Mouse (Mus musculus) hindbrain, embryonic 13.5 days (tissue): ENCODE data around the gene Mapk3. TPM values are rescaled to one million over a fixed set of nuclear protein-coding genes. Genes with fewer than 3 reads are reported as not detected.

Experiments
- ATAC-seq: fragments of 200-750 bp; cut with Nextera tagmentation; 2 replicates; pipeline ENCODE4 v1.8.0; 2017; ENCODE audit warnings: moderate TSS enrichment; ENCODE audit not compliant: low FRiP score
- H3K27ac ChIP-seq: fragments of 300-500 bp; sonication (generic); 2 replicates; pipeline ENCODE4 v1.5.1; 2015; ENCODE audit warnings: inconsistent platforms, mild to moderate bottlenecking, moderate library complexity
- H3K27me3 ChIP-seq: fragments of 300-500 bp; sonication (generic); 2 replicates; pipeline ENCODE4 v1.6.1; 2015; ENCODE audit warnings: mild to moderate bottlenecking, inconsistent platforms
- H3K36me3 ChIP-seq: fragments of 300-500 bp; sonication (generic); 2 replicates; pipeline ENCODE4 v1.6.1; 2015; ENCODE audit warnings: mild to moderate bottlenecking, inconsistent platforms
- H3K4me1 ChIP-seq: fragments of 300-500 bp; sonication (generic); replicated peaks from 2 replicates; pipeline ENCODE4 v1.6.1; 2015; ENCODE audit warnings: inconsistent platforms
- H3K4me2 ChIP-seq: fragments of 300-500 bp; sonication (generic); 2 replicates; pipeline ENCODE4 v1.6.1; 2015; ENCODE audit warnings: inconsistent platforms, mild to moderate bottlenecking, moderate library complexity
- H3K4me3 ChIP-seq: fragments of 300-500 bp; sonication (generic); 2 replicates; pipeline ENCODE4 v1.5.1; 2015; ENCODE audit warnings: mild to moderate bottlenecking, inconsistent platforms
- H3K9ac ChIP-seq: fragments of 300-500 bp; sonication (generic); 2 replicates; pipeline ENCODE4 v1.6.1; 2015; ENCODE audit warnings: mild to moderate bottlenecking, inconsistent platforms
- H3K9me3 ChIP-seq: fragments of 300-500 bp; sonication (generic); 2 replicates; pipeline ENCODE4 v1.6.1; 2016; ENCODE audit warnings: inconsistent platforms
- WGBS: fragments of 180-500 bp; shearing (Covaris S2); methylation state at CpG from one replicate; pipeline ENCODE4 v1.1.7; 2015; 5-methylcytosine and 5-hydroxymethylcytosine counted together
- polyA plus RNA-seq: library from polyadenylated mRNA; unstranded; fragments of >200 nt; fragmentation: Nextera tagmentation; extraction: Ambion mirVana; gene quantifications from 2 replicates; pipeline ENCODE4 v1.2.1, GENCODE M21; 2015

The Mapk3 gene
- polyA plus RNA-seq, 1 experiment from 2014 or later: 94.2 TPM

DNA sequence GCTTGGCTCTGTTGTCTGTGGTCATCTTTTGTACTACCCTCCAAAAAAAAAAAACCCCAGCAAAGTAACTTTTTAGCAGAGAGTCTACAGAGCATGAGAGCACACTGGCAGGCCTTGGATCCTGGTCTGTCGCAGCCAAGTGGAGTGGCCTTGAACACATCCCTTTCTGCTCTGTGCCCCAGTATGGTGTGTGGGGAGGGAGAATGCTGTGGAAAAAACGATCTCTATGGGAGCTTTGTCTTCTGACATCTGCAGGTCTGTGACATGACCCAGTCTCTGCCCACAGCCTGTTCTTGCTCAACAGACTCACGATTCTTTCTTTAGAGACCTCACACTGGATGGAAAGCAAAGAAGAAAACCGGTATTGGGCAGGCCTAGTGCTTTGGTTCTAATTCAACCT lies 1.6 kb downstream of the Mapk3 start:
- Histone ChIP-seq H3K4me3 (peak overlapping the region; percentile 77), H3K4me1 (peaks cover 40% of the 10 kb centered on the region), H3K9me3 (no peaks in the 10 kb centered on the region), H3K36me3 (peaks cover 33% of the 10 kb centered on the region), H3K9ac (peak overlapping the region; percentile 91), H3K27ac (peak overlapping the region; percentile 92), H3K4me2 (peak overlapping the region; percentile 93), H3K27me3 (no peaks in the 10 kb centered on the region)
- ATAC-seq: no peak
- WGBS: 67% methylated on average over 4 of the region's 4 CpGs

GRCm38 (mm10) chr7:126761529-126762067 lies 2.2 kb downstream of the Mapk3 start:
- Histone ChIP-seq H3K4me2 (peak overlapping the region; percentile 93), H3K27ac (peak overlapping the region; percentile 52), H3K27me3 (no peaks in the 10 kb centered on the region), H3K4me3 (peak overlapping the region; percentile 77; the same call in 1 of the 2 replicates), H3K9ac (no peak overlapping the region), H3K36me3 (peaks cover 40% of the 10 kb centered on the region), H3K9me3 (no peaks in the 10 kb centered on the region), H3K4me1 (peaks cover 40% of the 10 kb centered on the region)
- no peak for ATAC-seq
- WGBS: 81% methylated on average over 6 of the region's 6 CpGs

- peaks cover 40% of the 10 kb centered on the region for H3K4me1 ChIP-seq
- 0 out of 2 replicates have a peak overlapping the region, but pooled peaks have one; percentile 8 for H3K4me3 ChIP-seq
- peak overlapping the region; percentile 52 for H3K27ac ChIP-seq
- WGBS: 71% methylated on average over 17 of the region's 17 CpGs
- no peak for ATAC-seq
- H3K9ac ChIP-seq: peak overlapping the region; percentile 58; the same call in 1 of the 2 replicates
- no peaks in the 10 kb centered on the region for H3K9me3 ChIP-seq
- no peaks in the 10 kb centered on the region for H3K27me3 ChIP-seq
- H3K36me3 ChIP-seq: peaks cover 49% of the 10 kb centered on the region
- peak overlapping the region; percentile 32 for H3K4me2 ChIP-seq
Measured at GRCm38 (mm10) chr7:126762471-126763008, 3.1 kb downstream of the Mapk3 start.

GRCm38 (mm10) chr7:126765540-126765939 lies 6.1 kb downstream of the Mapk3 start:
- Histone ChIP-seq H3K27ac (no peak overlapping the region), H3K4me3 (no peak overlapping the region), H3K9ac (no peak overlapping the region), H3K27me3 (no peaks in the 10 kb centered on the region), H3K4me1 (peaks cover 34% of the 10 kb centered on the region), H3K4me2 (no peak overlapping the region), H3K36me3 (peaks cover 79% of the 10 kb centered on the region), H3K9me3 (no peaks in the 10 kb centered on the region)
- ATAC-seq: no peak
- 92% methylated on average over 9 of the region's 9 CpGs for WGBS

DNA sequence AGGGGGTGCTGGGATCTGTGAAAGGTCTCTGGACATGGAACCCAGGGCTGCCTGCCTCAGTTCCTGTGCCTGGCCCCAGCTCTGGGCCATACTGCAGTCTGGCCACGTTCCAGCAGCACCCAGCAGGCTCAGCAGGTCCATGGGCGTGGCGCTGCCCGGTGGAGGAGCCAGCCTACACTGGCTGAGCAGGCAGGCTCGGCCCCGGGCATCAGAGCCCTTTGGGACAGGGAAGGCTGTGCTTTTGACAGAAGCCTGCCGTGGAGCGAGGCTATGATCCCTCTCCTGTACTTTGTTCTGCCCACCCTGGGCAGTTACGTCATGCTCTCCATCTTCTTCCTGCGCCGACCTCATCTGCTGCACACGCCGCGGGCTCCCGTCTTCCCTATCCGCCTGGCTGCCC lies 6.8 kb downstream of the Mapk3 start, which contains the start of gene Gdpd3:
Gene Gdpd3 (plus strand): TSS at position 134 of the 400 bp plus-strand sequence.
- peaks cover 27% of the 10 kb centered on the region for H3K4me1 ChIP-seq
- H3K4me2 ChIP-seq: no peak within 1 kb of the TSS
- 89% methylated on average over 16 of the region's 16 CpGs for WGBS
- H3K9ac ChIP-seq: no peak within 1 kb of the TSS
- no peak for ATAC-seq
- no peaks in the 10 kb centered on the region for H3K9me3 ChIP-seq
- H3K4me3 ChIP-seq: no peak within 1 kb of the TSS
- H3K27me3 ChIP-seq: no peaks in the 10 kb centered on the region
- no peak within 1 kb of the TSS for H3K27ac ChIP-seq
- peaks cover 85% of the 10 kb centered on the region for H3K36me3 ChIP-seq

DNA sequence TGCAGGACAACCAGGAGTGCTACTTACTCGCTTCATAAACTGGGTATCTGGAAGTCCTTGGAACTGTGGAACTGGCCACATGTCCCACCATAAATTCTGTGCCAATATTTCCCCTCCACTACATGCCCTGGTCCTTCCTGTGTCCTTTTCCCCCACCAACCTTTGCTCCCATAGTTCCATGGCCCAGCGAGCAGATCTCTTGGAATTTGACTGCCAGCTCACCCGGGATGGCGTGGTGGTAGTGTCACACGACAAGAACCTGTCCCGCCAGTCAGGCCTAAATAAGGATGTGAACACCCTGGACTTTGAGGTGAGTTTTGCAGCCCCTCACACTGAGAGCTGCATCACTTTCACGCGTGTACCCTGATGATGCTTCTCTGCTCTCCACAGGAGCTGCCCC lies 7.6 kb downstream of the Mapk3 start:
- Histone ChIP-seq H3K4me1 (peaks cover 19% of the 10 kb centered on the region), H3K9ac (no peak overlapping the region), H3K4me3 (no peak overlapping the region), H3K4me2 (no peak overlapping the region), H3K36me3 (peaks cover 88% of the 10 kb centered on the region), H3K9me3 (no peaks in the 10 kb centered on the region), H3K27me3 (no peaks in the 10 kb centered on the region), H3K27ac (no peak overlapping the region)
- no peak for ATAC-seq
- 94% methylated on average over 8 of the region's 8 CpGs for WGBS

DNA sequence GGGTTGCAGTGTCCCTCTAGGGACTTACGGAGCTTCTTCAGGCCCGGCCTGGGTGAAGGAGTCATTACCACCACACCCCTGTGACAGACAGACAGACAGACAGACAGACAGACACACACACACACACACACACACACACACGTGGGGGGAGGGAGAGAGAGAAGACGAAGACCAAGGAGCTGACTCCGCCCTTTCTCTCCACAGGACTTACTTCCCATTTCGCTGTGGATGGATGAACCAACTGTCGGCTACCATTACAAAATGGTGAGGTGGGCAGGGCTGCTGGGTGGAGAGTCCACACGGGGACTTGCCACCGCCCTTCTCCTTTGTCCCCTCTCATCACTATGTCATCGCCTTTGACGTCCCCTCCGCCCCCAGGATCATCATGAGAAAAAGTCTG lies 11.4 kb downstream of the Mapk3 start:
- Histone ChIP-seq H3K27me3 (no peaks in the 10 kb centered on the region), H3K4me2 (no peak overlapping the region), H3K4me3 (no peak overlapping the region), H3K36me3 (peaks cover 65% of the 10 kb centered on the region), H3K9me3 (no peaks in the 10 kb centered on the region), H3K27ac (no peak overlapping the region), H3K4me1 (peaks cover 4% of the 10 kb centered on the region), H3K9ac (no peak overlapping the region)
- no peak for ATAC-seq
- 86% methylated on average over 12 of the region's 12 CpGs for WGBS

- H3K36me3 ChIP-seq: peaks cover 39% of the 10 kb centered on the region
- H3K9ac ChIP-seq: no peak overlapping the region
- 82% methylated on average over 2 of the region's 2 CpGs for WGBS
- no peak overlapping the region for H3K4me2 ChIP-seq
- H3K27me3 ChIP-seq: no peaks in the 10 kb centered on the region
- H3K4me3 ChIP-seq: no peak overlapping the region
- peaks cover 27% of the 10 kb centered on the region for H3K4me1 ChIP-seq
- no peak for ATAC-seq
- H3K27ac ChIP-seq: no peak overlapping the region
- H3K9me3 ChIP-seq: no peaks in the 10 kb centered on the region
Measured at GRCm38 (mm10) chr7:126773351-126773750, 13.9 kb downstream of the Mapk3 start.

- peaks cover 36% of the 10 kb centered on the region for H3K36me3 ChIP-seq
- no peaks in the 10 kb centered on the region for H3K9me3 ChIP-seq
- H3K4me2 ChIP-seq: no peak overlapping the region
- H3K27me3 ChIP-seq: no peaks in the 10 kb centered on the region
- no peak overlapping the region for H3K27ac ChIP-seq
- no peak for ATAC-seq
- 85% methylated on average over 2 of the region's 2 CpGs for WGBS
- H3K4me3 ChIP-seq: no peak overlapping the region
- no peak overlapping the region for H3K9ac ChIP-seq
- peaks cover 36% of the 10 kb centered on the region for H3K4me1 ChIP-seq
Measured at GRCm38 (mm10) chr7:126774463-126774862, 15.1 kb downstream of the Mapk3 start.

GRCm38 (mm10) chr7:126775185-126775977 lies 16.0 kb downstream of the Mapk3 start:
- Histone ChIP-seq H3K4me3 (no peak overlapping the region), H3K27me3 (no peaks in the 10 kb centered on the region), H3K4me1 (peaks cover 45% of the 10 kb centered on the region), H3K9me3 (no peaks in the 10 kb centered on the region), H3K4me2 (peak overlapping the region; percentile 91; the same call in 1 of the 2 replicates), H3K9ac (peak overlapping the region; percentile 98; the same call in 1 of the 2 replicates), H3K27ac (no peak overlapping the region), H3K36me3 (peaks cover 27% of the 10 kb centered on the region)
- ATAC-seq: no peak
- 89% methylated on average over 10 of the region's 10 CpGs for WGBS

DNA sequence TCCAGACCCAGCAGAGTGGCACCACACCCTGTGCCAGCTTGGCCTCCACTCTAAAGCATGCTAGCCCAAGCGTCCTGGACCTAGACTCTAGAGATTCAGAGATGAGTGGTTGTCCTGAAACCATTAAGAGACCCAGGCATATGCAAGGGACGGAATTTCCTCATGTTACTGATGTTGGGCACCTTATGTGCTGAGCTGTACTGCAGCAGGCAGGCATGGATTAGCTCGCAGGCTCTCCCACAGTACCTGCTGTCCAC lies 16.5 kb downstream of the Mapk3 start:
- H3K4me3 ChIP-seq: peak overlapping the region; percentile 82; the same call in 1 of the 2 replicates
- no peaks in the 10 kb centered on the region for H3K27me3 ChIP-seq
- H3K27ac ChIP-seq: peak overlapping the region; percentile 95
- peaks cover 49% of the 10 kb centered on the region for H3K4me1 ChIP-seq
- H3K36me3 ChIP-seq: peaks cover 23% of the 10 kb centered on the region
- H3K9ac ChIP-seq: peak overlapping the region; percentile 98; the same call in 1 of the 2 replicates
- no peaks in the 10 kb centered on the region for H3K9me3 ChIP-seq
- ATAC-seq: no peak
- 74% methylated on average over 3 of the region's 3 CpGs for WGBS
- H3K4me2 ChIP-seq: peak overlapping the region; percentile 91

GRCm38 (mm10) chr7:126776598-126777057 lies 17.2 kb downstream of the Mapk3 start, which contains the start of gene Ypel3:
Gene Ypel3, plus strand, starts transcription at chr7:126776955.
- H3K9me3 ChIP-seq: no peaks in the 10 kb centered on the region
- peaks cover 56% of the 10 kb centered on the region for H3K4me1 ChIP-seq
- H3K9ac ChIP-seq: peak within 1 kb of the TSS; percentile 98
- ATAC-seq: peak; percentile 82
- peak within 1 kb of the TSS; percentile 95 for H3K27ac ChIP-seq
- H3K4me2 ChIP-seq: peak within 1 kb of the TSS; percentile 91
- H3K36me3 ChIP-seq: peaks cover 17% of the 10 kb centered on the region
- WGBS: under 1% methylated on average over 26 of the region's 37 CpGs
- H3K4me3 ChIP-seq: peak within 1 kb of the TSS; percentile 82
- H3K27me3 ChIP-seq: no peaks in the 10 kb centered on the region
